Mouse (Mus musculus) myocyte (in vitro differentiated cells): Measurements from ENCODE around the gene Ccnyl1.

Source experiments
- E2F4 ChIP-seq: IDR thresholded peaks from one replicate; pipeline ENCODE4 v1.6.1; 2011; ENCODE audit warnings: mild to moderate bottlenecking, control low read depth, moderate library complexity; ENCODE audit not compliant: insufficient read depth
- MAX ChIP-seq: IDR thresholded peaks from one replicate; pipeline ENCODE4 v1.6.1; 2011; ENCODE audit warnings: low read depth, mild to moderate bottlenecking, control low read depth
- POLR2A ChIP-seq: IDR thresholded peaks from one replicate; pipeline ENCODE4 v1.6.1; 2011; ENCODE audit warnings: low read depth, mild to moderate bottlenecking, control low read depth, moderate library complexity; ENCODE audit not compliant: insufficient read length
- REST ChIP-seq: IDR thresholded peaks from one replicate; pipeline ENCODE4 v1.6.1; 2011; ENCODE audit warnings: mild to moderate bottlenecking, control low read depth, moderate library complexity; ENCODE audit not compliant: insufficient read depth, insufficient read length
- TCF3 ChIP-seq: IDR thresholded peaks from one replicate; pipeline ENCODE4 v1.6.1; 2011; ENCODE audit warnings: low read depth, control low read depth; ENCODE audit not compliant: insufficient read length

DNA sequence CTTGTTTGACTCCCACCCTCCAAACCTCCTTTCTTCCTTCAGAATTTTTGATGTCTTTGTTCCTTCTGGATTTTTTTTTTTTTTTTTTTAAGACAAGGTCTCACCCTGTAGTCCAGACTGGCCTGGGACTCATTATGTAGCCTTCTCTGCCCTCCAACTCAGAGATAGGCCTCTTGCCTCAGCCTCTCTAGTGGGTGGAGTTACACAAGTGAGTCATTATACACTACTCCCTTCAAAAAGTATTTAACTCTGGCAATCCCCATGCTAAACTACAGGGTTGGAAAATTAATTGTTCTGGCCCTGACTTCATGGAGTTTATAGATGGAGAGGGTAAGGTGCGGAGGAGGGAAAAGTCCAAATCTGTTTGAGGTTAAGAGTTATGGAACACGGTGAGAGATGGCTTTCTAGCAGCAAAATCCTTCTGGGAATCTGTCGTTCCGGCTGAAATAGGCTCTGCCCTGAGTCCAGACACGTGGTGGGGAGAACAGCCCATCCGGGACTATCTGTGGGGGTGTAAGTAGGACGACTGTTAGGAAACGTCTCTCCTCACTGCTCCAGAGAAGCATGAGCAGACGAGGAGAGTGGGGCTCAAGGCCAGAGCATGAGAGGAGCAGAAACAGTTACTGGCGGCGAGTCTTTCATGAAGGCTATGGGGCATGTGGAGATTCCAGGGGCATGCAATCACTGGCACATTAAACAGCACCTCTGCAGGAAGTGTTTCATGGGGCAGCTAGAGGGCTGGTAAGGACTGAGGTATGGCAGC is 40.7 kb upstream of the Ccnyl1 start:
- no peak for TF ChIP-seq REST
- no peak for TF ChIP-seq E2F4
- no peak for TF ChIP-seq POLR2A
- TF ChIP-seq MAX = no peak
- no peak for TF ChIP-seq TCF3
